ENCODE assay signal across 7 mouse cellular contexts in the genomic region with DNA sequence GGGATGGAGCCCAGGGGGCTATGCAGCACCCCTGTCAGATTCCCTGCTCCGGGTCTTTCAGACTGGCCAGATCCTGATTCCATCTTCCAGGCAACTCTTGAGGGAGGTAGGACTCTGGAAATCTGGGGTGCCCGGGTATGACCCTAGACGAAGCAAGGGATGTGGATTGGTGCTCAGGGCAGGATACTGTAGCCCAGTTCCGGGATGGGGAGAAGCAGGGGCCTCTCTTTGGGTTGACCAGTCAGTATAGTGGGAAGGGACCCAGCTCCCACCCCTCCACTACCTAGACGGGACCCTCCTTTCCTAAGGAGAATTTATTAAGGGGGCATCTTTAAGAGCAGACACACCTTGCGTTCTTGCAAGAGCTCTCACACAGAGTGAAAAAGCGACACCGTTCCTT. TPM values are rescaled to one million over a fixed set of nuclear protein-coding genes. Genes with fewer than 3 reads are reported as not detected.
DNase-seq lines count a peak whose midpoint lies in the region; ATAC-seq and TF ChIP-seq lines count a peak whose summit lies in the region.

No protein-coding gene starts in this region.

- no peak for TF ChIP-seq CTCF in small intestine, adult 2 months (IDR thresholded peaks at IDR 0.05; ENCODE audit: extremely low read depth, insufficient read length, insufficient replicate concordance, low read depth, low read length)

- H3K4me1 ChIP-seq in lung, embryonic 15.5 days = 0 out of 2 replicates have a peak, but pooled peaks cover 4% of the 10 kb centered on the region
- H3K4me1 ChIP-seq in forebrain, embryonic 16.5 days (replicated peaks; ENCODE audit: control insufficient read depth, insufficient read depth, low read length) = peaks cover 8% of the 10 kb centered on the region
- H3K4me1 ChIP-seq in limb, embryonic 10.5 days = peaks cover 7% of the 10 kb centered on the region; the same call in 1 of the 2 replicates
- peaks cover 7% of the 10 kb centered on the region for H3K4me1 ChIP-seq in small intestine, adult 2 months (ENCODE audit: control insufficient read depth, insufficient read depth, insufficient read length, low read length)

- H3K36me3 ChIP-seq in lung, embryonic 15.5 days = peaks cover 7% of the 10 kb centered on the region; the same call in 1 of the 2 replicates
- H3K36me3 ChIP-seq in forebrain, embryonic 16.5 days (ENCODE audit: control insufficient read depth, insufficient read depth) = no peaks in the 10 kb centered on the region
- H3K36me3 ChIP-seq in limb, embryonic 10.5 days = peaks cover 24% of the 10 kb centered on the region
- H3K36me3 ChIP-seq in small intestine, adult 2 months (ENCODE audit: control insufficient read depth, insufficient read depth, low read length) = peaks cover 6% of the 10 kb centered on the region

- no peak for DNase-seq in lung, postnatal 36 days
- DNase-seq in limb, embryonic 10.5 days (ENCODE audit: low spot score) = no peak
- DNase-seq in testis, postnatal 10 days (ENCODE audit: low spot score) = no peak
- DNase-seq in left cerebral cortex, postnatal 10 days (ENCODE audit: extremely low spot score in 1 of 2, low spot score in 2 of 2) = no peak

- H3K27ac ChIP-seq in lung, embryonic 15.5 days = no peak overlapping the region
- H3K27ac ChIP-seq in forebrain, embryonic 16.5 days (ENCODE audit: low read length) = no peak overlapping the region
- no peak overlapping the region for H3K27ac ChIP-seq in limb, embryonic 10.5 days
- peak overlapping the region; percentile 75 for H3K27ac ChIP-seq in small intestine, adult 2 months (ENCODE audit: insufficient read depth, low read depth, low read length)

- WGBS in lung, embryonic 15.5 days = 22% methylated on average over 8 of the region's 8 CpGs
- WGBS in forebrain, embryonic 16.5 days = 34% methylated on average over 8 of the region's 8 CpGs
- 28% methylated on average over 8 of the region's 8 CpGs for WGBS in limb, embryonic 10.5 days
- WGBS in small intestine, adult 2 months = 37% methylated on average over 8 of the region's 8 CpGs

- ATAC-seq in lung, embryonic 15.5 days (ENCODE audit: borderline replicate concordance, extremely low read depth, low FRiP score, low TSS enrichment) = no peak; the same call in 1 of the 2 replicates
- ATAC-seq in forebrain, embryonic 16.5 days = peak; percentile 26

- H3K27me3 ChIP-seq in lung, embryonic 15.5 days = peaks cover 4% of the 10 kb centered on the region; the same call in 1 of the 2 replicates
- H3K27me3 ChIP-seq in forebrain, embryonic 16.5 days (replicated peaks; ENCODE audit: control insufficient read depth, insufficient read depth, low read length) = no peaks in the 10 kb centered on the region
- peaks cover 98% of the 10 kb centered on the region for H3K27me3 ChIP-seq in limb, embryonic 10.5 days (ENCODE audit: low read depth, poor library complexity, severe bottlenecking)
- no peaks in the 10 kb centered on the region for H3K27me3 ChIP-seq in small intestine, adult 2 months (ENCODE audit: control insufficient read depth, insufficient read depth, low read length)

- no peak overlapping the region for H3K9ac ChIP-seq in lung, embryonic 15.5 days
- peak overlapping the region; percentile 46 for H3K9ac ChIP-seq in forebrain, embryonic 16.5 days (replicated peaks; ENCODE audit: low read depth, low read length)

- TF ChIP-seq POLR2A in small intestine, adult 2 months (IDR thresholded peaks at IDR 0.05; ENCODE audit: low read depth, low read length) = no peak

- no peak overlapping the region for H3K4me3 ChIP-seq in lung, embryonic 15.5 days
- H3K4me3 ChIP-seq in forebrain, embryonic 16.5 days (replicated peaks; ENCODE audit: low read length) = peak overlapping the region; percentile 20
- H3K4me3 ChIP-seq in limb, embryonic 10.5 days = peak overlapping the region; percentile 29
- H3K4me3 ChIP-seq in small intestine, adult 2 months (ENCODE audit: low read depth, low read length) = peak overlapping the region; percentile 67

- no peaks in the 10 kb centered on the region for H3K9me3 ChIP-seq in lung, embryonic 15.5 days
- no peaks in the 10 kb centered on the region for H3K9me3 ChIP-seq in forebrain, embryonic 16.5 days (ENCODE audit: control insufficient read depth, low read length)
- no peaks in the 10 kb centered on the region for H3K9me3 ChIP-seq in limb, embryonic 10.5 days (replicated peaks)

- peak overlapping the region; percentile 24; the same call in 1 of the 2 replicates for H3K4me2 ChIP-seq in lung, embryonic 15.5 days
- peak overlapping the region; percentile 49 for H3K4me2 ChIP-seq in forebrain, embryonic 16.5 days (ENCODE audit: low read length)

- intact Hi-C loops in left cerebral cortex, postnatal 10 days (cut with DNase I) = loop anchor here (10.0 kb wide), 1 partner anchor 105 kb away; the partner anchor contains the start of genes Kif4 and Pdzd11

RNA-seq across cellular contexts. Expression of gene Gdpd2, which starts 0.6 kb away (rescaled TPM):
- polyA plus RNA-seq in lung, embryonic 15.5 days (2015; fragmentation: Nextera tagmentation; extraction: Ambion mirVana) = 0.29 and 0.44 TPM in 2 replicates
- polyA plus RNA-seq in forebrain, embryonic 16.5 days (2015; fragmentation: Nextera tagmentation; extraction: Ambion mirVana) = 10.7 and 15.1 TPM in 2 replicates
- 1.4 and 1.5 TPM in 2 replicates for polyA plus RNA-seq in limb, embryonic 10.5 days (2016; fragmentation: Nextera tagmentation; extraction: Ambion mirVana)
- polyA plus RNA-seq in small intestine, adult 2 months (2012; rRNA removed) = 21.2 and 61.2 TPM in 2 replicates
- 10 to 100 TPM; 12.4 to 13.3 TPM for total RNA-seq in left cerebral cortex, postnatal 10 days (2021)

RNA-seq across cellular contexts. Expression of gene Dlg3, which starts 37.3 kb away (rescaled TPM):
- polyA plus RNA-seq in lung, embryonic 15.5 days (2015; fragmentation: Nextera tagmentation; extraction: Ambion mirVana) = 2.7 and 4.0 TPM in 2 replicates
- polyA plus RNA-seq in forebrain, embryonic 16.5 days (2015; fragmentation: Nextera tagmentation; extraction: Ambion mirVana) = 10.5 and 11.2 TPM in 2 replicates
- 15.7 and 17.4 TPM in 2 replicates for polyA plus RNA-seq in limb, embryonic 10.5 days (2016; fragmentation: Nextera tagmentation; extraction: Ambion mirVana)
- 10.7 and 28.8 TPM in 2 replicates for polyA plus RNA-seq in small intestine, adult 2 months (2012; rRNA removed)
- total RNA-seq in left cerebral cortex, postnatal 10 days (2021) = 100 to 1,000 TPM; 144 to 152 TPM
